Mouse (Mus musculus) embryonic facial prominence, embryonic 11.5 days (tissue): ENCODE results near the gene Tex33. TPM values are rescaled to one million over a fixed set of nuclear protein-coding genes. Genes with fewer than 3 reads are reported as not detected.
"Not testable (repeated sequence)": the region's sequence is repeated elsewhere in the genome, so short reads cannot be mapped to it uniquely, and the experiment has no call there.

Experiments
- ATAC-seq: fragments of 200-750 bp; cut with Nextera tagmentation; replicated peaks from 2 replicates; pipeline ENCODE4 v1.8.0; 2017; ENCODE audit warnings: low read depth; ENCODE audit not compliant: insufficient number of reproducible peaks, low FRiP score, low TSS enrichment
- DNase-seq: peaks from one replicate; pipeline ENCODE4 v3.0.0-alpha.2; 2015; ENCODE audit warnings: low spot score
- H3K27ac ChIP-seq: fragments of 300-500 bp; sonication (generic); replicated peaks from 2 replicates; pipeline ENCODE4 v1.5.1; 2014; ENCODE audit warnings: mild to moderate bottlenecking, low read depth, low read length, control low read depth
- H3K27me3 ChIP-seq: fragments of 300-500 bp; sonication (generic); 2 replicates; pipeline ENCODE4 v1.6.1; 2014; ENCODE audit warnings: mild to moderate bottlenecking, low read length, moderate library complexity, mixed read lengths; ENCODE audit not compliant: control insufficient read depth, insufficient read depth
- H3K36me3 ChIP-seq: fragments of 300-500 bp; sonication (generic); replicated peaks from 2 replicates; pipeline ENCODE4 v1.6.1; 2014; ENCODE audit warnings: low read depth, mild to moderate bottlenecking, low read length, moderate library complexity, mixed read lengths; ENCODE audit not compliant: control insufficient read depth, insufficient read depth
- H3K4me1 ChIP-seq: fragments of 300-500 bp; sonication (generic); 2 replicates; pipeline ENCODE4 v1.6.1; 2014; ENCODE audit warnings: low read length, mixed read lengths; ENCODE audit not compliant: control insufficient read depth, insufficient read depth
- H3K4me2 ChIP-seq: fragments of 300-500 bp; sonication (generic); 2 replicates; pipeline ENCODE4 v1.6.1; 2014; ENCODE audit warnings: low read depth, mild to moderate bottlenecking, control low read depth, low read length, moderate library complexity
- H3K4me3 ChIP-seq: fragments of 300-500 bp; sonication (generic); 2 replicates; pipeline ENCODE4 v1.5.1; 2014; ENCODE audit warnings: low read depth, low read length, control low read depth
- H3K9ac ChIP-seq: fragments of 300-500 bp; sonication (generic); replicated peaks from 2 replicates; pipeline ENCODE4 v1.6.1; 2014; ENCODE audit warnings: mild to moderate bottlenecking, control low read depth, low read length
- H3K9me3 ChIP-seq: fragments of 300-500 bp; sonication (generic); replicated peaks from 2 replicates; pipeline ENCODE4 v1.6.1; 2016; ENCODE audit warnings: mild to moderate bottlenecking, low read length, inconsistent platforms, mixed read lengths; ENCODE audit not compliant: control insufficient read depth
- WGBS: fragments of 180-500 bp; shearing (Covaris S2); extraction: QIAGEN DNeasy Blood & Tissue Kit; methylation state at CpG from one replicate; pipeline ENCODE4 v1.1.7; 2014; 5-methylcytosine and 5-hydroxymethylcytosine counted together
- polyA plus RNA-seq: library from polyadenylated mRNA; unstranded; fragments of >200 nt; fragmentation: Nextera tagmentation; extraction: Ambion mirVana; gene quantifications from 2 replicates; pipeline ENCODE4 v1.2.1, GENCODE M21; 2014

The Tex33 gene
- polyA plus RNA-seq, 1 experiment from 2014 or later = not detected

DNA sequence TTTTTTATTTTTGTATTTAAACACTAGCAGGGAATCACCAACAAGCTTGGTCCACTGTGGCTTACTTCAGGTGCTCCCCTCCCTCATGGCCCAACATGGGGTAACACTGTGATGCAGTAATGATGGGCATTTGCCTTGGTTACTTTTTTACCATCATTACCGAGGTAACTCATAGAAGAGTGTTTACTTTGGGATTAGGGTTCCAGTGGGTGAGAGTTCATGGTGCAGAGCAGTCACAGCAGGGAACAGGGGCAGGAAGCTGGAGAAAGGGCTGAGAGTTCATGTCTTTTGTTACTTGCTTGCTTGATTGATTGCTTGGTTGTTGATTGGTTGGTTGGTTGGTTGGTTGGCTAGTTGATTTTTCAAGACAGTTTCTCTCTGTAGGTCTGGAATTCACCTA lies 52.0 kb downstream of the Tex33 start:
- Histone ChIP-seq H3K9me3 (no peaks in the 10 kb centered on the region), H3K27me3 (no peaks in the 10 kb centered on the region), H3K4me2 (no peak overlapping the region), H3K4me1 (no peaks in the 10 kb centered on the region), H3K36me3 (no peaks in the 10 kb centered on the region), H3K27ac (no peak overlapping the region), H3K4me3 (no peak overlapping the region), H3K9ac (no peak overlapping the region)
- ATAC-seq = no peak
- DNase-seq = no peak
- WGBS = 25% methylated on average over 1 of the region's 1 CpGs

GRCm38 (mm10) chr15:78340919-78341318 lies 54.8 kb downstream of the Tex33 start:
- not testable (repeated sequence) for ATAC-seq, H3K9ac ChIP-seq, H3K4me2 ChIP-seq, DNase-seq, H3K4me3 ChIP-seq, H3K4me1 ChIP-seq, H3K27me3 ChIP-seq, H3K36me3 ChIP-seq, H3K27ac ChIP-seq, H3K9me3 ChIP-seq
- WGBS = 54% methylated on average over 6 of the region's 7 CpGs

DNA sequence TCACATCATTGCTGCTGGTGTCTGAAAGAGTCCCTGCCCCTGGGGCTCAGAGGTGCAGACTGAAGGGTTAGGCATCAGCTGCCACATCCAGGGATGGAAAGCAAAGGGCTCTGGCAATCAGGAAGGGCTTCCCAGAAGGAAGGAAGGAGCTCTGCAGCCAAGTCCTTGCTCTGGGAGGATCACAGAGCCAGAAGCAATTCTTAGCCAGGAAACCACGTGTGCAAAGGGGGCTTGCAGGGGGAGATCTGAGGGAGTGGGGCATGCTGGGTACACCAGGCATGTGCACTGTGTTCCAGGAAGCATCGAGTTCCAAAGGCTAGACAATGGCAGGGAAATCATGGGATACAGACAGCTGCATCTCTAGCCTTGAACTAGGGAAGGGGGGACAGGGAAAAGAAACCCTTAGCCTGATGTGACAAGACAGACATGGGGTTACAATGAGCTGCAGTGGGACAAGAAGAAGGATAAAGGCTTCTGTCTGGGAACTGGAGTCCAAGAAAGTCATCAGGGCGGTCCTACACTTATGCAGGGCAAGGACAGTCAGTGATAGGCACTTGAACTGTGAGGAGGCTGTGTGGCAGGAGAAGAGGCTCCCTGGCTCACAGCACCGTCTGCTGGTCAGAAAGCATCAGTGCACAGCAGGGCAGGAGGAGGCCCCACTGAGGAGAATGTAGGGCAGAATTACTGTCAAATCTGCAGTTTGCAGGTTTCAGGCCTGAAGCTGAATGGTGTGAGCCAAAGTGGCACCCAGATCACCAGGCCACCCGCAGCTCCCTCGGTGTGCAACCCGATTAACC lies 55.9 kb downstream of the Tex33 start:
- H3K9me3 ChIP-seq, H3K9ac ChIP-seq, H3K36me3 ChIP-seq, ATAC-seq, H3K27me3 ChIP-seq, H3K4me3 ChIP-seq, H3K27ac ChIP-seq, H3K4me1 ChIP-seq, H3K4me2 ChIP-seq: not testable (repeated sequence)
- 31% methylated on average over 7 of the region's 7 CpGs for WGBS
- DNase-seq = peak; percentile 46

DNA sequence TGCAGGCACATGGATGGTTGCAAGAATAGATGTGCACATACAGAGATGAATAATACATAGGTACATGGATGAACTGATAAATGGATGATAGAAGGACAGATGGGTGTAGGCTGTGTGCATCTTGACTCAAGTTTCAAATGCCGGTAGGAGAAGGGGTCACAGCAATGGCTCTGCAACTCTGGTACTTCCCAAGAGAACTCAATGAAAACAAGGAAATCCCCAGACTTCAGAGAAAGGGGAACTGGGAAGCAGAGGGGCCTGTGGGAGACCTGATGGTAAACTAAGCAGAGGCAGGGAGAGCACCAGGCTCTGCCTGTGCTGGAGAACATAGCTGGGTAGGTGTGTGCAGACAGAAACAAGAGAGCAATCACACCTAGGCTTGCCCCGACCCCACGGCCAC lies 61.3 kb downstream of the Tex33 start:
- no peaks in the 10 kb centered on the region for H3K9me3 ChIP-seq
- H3K27me3 ChIP-seq = no peaks in the 10 kb centered on the region
- ATAC-seq (no peak), DNase-seq (no peak)
- H3K9ac ChIP-seq = no peak overlapping the region
- H3K36me3 ChIP-seq = no peaks in the 10 kb centered on the region
- WGBS = 86% methylated on average over 3 of the region's 3 CpGs
- H3K4me3 ChIP-seq = no peak overlapping the region
- H3K27ac ChIP-seq = no peak overlapping the region
- no peaks in the 10 kb centered on the region for H3K4me1 ChIP-seq
- no peak overlapping the region for H3K4me2 ChIP-seq

- Histone ChIP-seq H3K4me2 (no peak overlapping the region), H3K36me3 (no peaks in the 10 kb centered on the region), H3K4me1 (no peaks in the 10 kb centered on the region), H3K9me3 (no peaks in the 10 kb centered on the region), H3K4me3 (no peak overlapping the region), H3K27me3 (no peaks in the 10 kb centered on the region), H3K27ac (no peak overlapping the region), H3K9ac (no peak overlapping the region)
- 72% methylated on average over 6 of the region's 6 CpGs for WGBS
- ATAC-seq = no peak
- no peak for DNase-seq
Measured at GRCm38 (mm10) chr15:78332981-78333380, 62.7 kb downstream of the Tex33 start.

DNA sequence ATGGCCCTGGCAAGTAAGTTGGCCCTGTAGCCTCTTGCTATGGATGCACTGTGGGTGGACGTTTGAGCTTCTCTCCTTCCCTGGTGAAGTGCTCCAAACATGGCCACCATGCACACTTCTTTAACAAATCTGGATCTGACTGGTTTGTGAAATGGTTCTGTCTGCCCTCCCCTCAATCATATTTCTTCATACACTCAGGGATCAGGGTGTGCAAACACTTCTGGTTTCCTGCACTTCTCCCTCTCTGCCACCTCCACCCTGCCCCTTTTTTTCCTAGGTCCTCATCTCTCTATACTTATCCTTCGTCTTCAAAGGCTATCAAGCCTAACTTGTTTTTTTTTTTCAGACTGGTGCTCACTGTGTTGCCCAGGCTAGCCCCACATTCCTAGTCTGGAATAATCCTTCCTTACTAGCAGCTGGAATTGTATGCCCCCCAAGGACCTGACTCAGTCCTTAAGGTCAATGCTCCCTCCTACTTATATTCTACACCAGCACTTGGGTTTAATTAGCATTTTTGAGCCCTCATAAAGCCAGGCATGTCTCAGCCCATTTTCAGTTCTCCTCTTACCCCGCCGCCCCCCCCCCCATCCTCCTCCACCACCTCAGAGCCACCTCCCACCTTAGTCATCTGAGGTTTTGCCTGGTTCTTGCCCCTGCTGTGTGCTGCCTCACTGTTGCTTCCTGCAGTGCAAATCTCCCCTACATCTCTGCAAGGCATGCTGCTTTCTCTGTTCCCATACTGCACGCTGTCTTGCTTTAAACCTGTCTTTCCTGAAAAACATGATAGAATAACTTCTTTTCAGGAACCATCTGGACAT lies 64.0 kb downstream of the Tex33 start:
- Histone ChIP-seq H3K4me2 (no peak overlapping the region), H3K36me3 (no peaks in the 10 kb centered on the region), H3K27me3 (no peaks in the 10 kb centered on the region), H3K4me3 (no peak overlapping the region), H3K9ac (no peak overlapping the region), H3K9me3 (no peaks in the 10 kb centered on the region), H3K27ac (no peak overlapping the region), H3K4me1 (no peaks in the 10 kb centered on the region)
- 61% methylated on average over 5 of the region's 5 CpGs for WGBS
- ATAC-seq (no peak), DNase-seq (no peak)

DNA sequence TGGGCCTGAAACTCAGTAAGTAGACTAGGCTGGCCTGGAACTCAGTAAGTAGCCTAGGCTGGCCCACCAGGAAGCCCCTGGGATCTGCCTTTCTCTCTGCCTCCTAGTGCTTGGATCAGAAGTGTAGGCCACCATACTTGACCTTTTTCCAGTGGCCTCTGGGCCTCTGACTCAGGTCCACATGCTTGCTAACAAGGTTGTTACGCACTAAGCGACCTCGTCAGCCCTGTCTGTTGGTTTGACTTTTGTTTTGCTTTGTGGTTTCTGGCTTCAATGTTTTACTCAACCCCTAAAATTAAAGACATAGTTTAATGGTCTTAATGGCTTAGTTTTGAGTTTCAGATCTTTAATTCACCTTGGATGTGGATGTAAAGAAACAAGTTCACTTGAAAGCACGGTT lies 65.0 kb downstream of the Tex33 start:
- Histone ChIP-seq H3K36me3 (no peaks in the 10 kb centered on the region), H3K4me1 (no peaks in the 10 kb centered on the region), H3K4me3 (no peak overlapping the region), H3K9ac (no peak overlapping the region), H3K4me2 (no peak overlapping the region), H3K9me3 (no peaks in the 10 kb centered on the region), H3K27me3 (no peaks in the 10 kb centered on the region), H3K27ac (no peak overlapping the region)
- WGBS = 80% methylated on average over 4 of the region's 4 CpGs
- no peak for DNase-seq
- ATAC-seq = no peak

DNA sequence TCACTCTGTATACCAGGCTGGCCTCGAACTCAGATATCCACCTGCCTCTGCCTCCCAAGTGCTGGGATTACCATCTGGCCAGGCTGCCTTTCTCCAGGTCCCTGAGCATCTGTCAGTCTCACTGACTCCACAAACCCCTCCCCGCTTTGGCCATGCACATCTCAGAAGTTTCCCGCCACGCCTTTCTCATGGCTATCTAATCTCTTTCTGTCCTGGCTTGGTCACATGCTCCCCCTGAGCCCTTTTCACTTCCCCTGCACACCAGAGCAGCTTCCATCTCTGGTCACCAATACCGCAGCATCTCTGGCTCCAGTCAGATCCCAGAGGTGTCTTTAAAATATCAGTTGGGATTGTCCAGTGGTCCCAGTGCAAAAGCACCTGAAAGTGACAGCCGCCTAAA lies 65.7 kb downstream of the Tex33 start:
- H3K9ac ChIP-seq, H3K4me2 ChIP-seq, ATAC-seq, H3K4me1 ChIP-seq, H3K4me3 ChIP-seq, DNase-seq, H3K27ac ChIP-seq, H3K9me3 ChIP-seq, H3K36me3 ChIP-seq, H3K27me3 ChIP-seq: not testable (repeated sequence)
- WGBS = 88% methylated on average over 6 of the region's 6 CpGs
